Mouse (Mus musculus) right cerebral cortex, postnatal 4 days (tissue): ENCODE measurements around the gene Olfml2a.
A peak's percentile ranks its signal among the peaks of the same experiment; 100 is the strongest.

Source experiments
- DNase-seq: peaks from one replicate; pipeline ENCODE4 v3.0.0-alpha.2; 2022

The Olfml2a gene

DNA sequence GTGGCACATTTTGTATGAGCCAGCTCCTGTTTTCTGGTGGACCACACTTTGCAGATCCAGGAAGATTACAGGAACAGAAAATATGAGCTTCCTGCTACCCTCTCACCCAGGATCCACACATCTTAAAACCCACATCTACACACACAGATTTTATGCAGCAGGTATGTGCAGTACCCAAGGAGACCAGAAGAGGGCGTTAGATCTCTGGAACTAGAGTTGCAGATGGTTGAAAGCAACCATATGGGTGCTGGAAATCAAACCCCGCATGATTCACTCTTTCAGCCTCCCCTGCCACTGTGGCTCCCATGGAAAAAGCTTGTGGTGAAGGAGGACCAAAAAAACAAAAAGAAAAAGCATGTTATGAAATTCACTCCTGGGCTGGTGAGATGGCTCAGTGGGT, 7.3 kb downstream of the Olfml2a start:
- no peak for DNase-seq

DNA sequence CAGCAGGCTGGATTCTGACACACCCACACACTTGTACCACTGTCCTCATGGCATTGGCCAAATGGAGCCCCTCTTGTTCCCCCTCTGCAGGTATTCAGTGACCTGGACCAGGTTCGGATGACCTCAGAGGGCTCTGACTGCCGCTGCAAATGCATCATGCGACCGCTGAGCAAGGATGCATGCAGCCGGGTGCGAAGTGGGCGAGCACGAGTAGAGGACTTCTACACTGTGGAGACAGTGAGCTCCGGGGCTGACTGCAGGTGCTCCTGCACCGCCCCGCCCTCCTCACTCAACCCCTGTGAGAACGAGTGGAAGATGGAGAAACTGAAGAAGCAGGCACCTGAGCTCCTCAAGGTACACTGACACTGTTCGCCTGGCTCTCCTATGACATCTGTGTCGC, 9.6 kb downstream of the Olfml2a start:
- DNase-seq, result no peak

DNA sequence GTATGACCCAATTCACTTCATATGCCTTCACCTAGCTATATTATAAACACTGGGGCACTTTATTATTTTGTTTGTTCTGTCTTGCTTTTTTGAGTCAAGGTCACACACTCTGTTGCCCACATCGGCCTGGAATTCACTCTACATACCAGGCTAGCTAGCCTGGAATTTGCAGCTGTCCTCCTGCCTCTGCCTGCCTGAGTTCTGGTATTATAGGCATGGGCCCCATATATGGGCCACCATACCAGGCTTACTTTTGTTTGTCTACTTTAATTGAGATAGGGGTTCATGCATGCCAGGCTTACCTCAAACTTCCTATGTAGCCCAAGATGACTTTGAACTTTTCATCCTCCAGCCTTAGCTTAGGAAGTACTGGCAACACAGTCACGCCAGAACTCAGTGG, 10.1 kb downstream of the Olfml2a start:
- DNase-seq, result no peak

DNA sequence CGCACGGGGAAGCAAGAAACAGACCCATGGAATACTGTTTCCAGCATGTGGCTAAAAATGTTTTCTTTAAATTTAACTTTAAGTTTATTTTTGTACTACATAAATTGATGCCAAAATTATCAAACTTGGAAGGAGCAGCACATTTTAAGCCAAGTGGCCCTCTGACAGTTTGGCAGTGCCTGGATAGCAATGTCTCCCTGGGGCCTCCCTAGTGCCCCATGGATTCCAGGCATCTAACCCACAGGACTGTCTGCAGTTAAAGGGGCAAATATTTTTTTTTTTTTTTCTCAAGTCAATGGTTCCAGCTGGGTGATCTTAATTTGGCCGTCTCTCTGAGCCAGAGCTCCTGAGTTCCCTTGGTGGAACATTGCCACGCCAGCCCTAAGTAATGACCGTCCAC, 11.4 kb downstream of the Olfml2a start:
- no peak for DNase-seq

DNA sequence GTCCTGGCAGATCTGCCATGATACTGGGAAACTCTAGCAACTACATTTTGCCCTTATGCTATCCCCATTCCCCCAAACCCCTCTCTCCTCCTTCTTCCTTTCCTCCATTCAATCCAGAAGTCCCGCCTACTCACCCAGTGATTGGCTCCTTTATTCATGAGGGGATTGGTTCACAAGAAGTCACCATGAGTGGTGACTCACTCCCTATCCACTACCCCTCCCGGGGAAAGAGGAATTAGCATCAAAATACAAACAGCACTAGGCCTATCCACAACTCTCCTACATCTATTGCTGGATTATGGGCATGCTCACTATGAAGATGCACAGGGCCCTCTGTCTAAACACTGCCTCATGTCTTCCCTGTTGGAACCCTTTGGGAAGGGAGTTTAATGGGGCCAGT, 12.2 kb downstream of the Olfml2a start:
- DNase-seq, result no peak

DNA sequence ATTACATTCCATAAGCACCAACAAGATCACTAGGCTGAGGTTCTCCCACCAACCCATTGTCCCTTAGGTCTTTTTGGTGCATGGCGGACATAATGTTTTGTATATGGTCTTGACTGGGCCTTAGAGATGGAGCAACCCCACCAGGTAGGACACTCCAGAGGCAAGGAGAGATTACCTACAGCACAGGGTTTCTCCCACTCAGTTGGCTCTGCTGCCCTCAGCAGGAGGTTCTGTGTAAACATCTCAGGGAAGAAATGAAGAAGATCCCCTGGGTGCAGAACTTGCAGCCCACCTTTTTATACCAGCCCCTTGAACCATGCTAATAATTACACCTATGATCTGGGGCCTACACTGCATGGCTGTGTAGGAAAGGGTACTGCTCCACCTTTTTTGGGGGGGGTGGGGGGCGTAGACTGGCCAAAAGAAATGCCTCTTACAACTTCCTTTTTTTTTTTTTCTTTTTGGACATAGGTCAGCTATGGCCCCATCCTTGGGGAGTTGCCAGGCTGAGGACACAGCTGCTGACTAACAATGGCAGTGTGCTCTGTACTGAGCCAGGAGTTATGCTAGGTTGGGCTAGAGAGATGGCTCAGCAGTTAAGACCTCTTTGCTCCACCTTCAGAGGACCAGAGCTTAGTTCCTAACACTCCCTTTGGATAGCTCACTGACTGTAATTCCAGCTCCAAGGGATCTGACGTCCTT, 12.8 kb downstream of the Olfml2a start:
- DNase-seq, result no peak

DNA sequence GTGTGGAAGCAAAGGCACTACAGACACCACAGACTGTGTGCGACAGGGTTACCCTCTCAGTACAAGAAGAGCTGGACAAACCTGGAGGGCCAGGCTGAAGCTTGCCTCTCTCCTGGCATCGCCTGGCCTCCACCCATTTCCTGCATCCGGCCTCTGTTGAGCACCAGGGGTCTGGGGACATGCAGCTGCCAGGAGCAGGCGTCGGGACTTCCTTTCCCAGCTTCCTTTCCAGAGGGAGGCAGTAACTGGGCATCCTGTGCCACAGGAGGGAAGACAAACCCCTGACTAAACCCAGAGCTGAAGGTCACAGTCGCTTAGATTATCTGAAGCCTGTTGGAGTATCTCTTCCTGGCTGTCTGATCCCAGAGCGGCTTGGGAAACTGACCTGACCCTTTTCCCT, 15.8 kb downstream of the Olfml2a start:
- DNase-seq, result no peak

DNA sequence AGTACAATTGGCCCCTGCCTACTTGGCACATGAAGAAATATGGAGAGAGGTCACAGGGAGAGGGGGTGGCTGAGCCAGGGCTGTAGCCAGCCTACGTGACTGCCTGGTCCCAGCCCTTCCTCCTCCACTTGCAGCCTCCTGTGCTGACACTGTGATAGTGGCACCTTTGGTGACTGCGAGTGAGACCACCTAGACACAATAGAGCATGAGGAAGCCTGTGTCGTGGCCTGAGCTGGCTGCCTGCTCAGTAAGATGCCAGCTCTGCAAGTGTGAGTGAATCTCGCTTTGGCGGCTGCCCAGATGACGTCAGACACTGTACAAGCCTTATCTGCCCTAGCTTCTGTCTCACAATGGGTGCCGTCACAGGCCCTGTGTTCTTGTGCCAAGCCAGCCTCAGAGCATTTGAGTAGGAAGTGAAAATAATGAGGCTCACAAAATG, 18.5 kb downstream of the Olfml2a start:
- peak; percentile 82 for DNase-seq

DNA sequence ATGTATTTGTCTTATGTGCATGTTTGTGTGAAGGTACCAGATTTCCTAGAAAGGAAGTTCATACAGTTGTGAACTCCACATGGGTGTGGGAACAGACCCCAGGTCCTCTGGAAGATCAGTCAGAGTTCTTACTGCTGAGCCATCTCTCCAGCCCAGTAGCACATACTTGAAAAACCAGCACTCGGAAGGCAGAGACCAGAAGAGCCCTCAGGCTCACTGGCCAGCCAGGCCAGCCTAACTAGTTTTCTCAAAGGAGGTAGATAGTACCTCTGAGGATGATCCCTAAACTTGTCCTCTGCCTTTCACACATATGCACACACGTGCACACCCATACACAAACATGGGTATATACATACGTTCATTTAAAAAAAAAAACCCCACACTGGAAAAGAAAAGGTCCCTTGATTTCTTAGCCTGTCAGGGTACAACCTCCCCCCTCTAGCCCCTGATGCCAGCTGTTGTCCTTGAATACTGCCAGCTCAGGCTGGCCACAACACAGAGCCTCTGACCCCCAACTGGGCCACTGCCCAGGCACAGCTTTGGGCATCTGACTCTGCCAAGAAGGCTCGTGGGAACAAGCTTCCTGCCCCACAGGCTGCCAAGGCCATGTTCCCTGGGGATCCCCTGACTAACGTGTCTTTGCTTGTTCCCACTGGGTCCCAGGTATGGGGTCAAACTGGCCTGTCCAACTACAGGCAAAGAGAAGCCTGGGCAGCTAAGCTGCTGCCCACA, 21.5 kb downstream of the Olfml2a start:
- DNase-seq, result peak; percentile 47

DNA sequence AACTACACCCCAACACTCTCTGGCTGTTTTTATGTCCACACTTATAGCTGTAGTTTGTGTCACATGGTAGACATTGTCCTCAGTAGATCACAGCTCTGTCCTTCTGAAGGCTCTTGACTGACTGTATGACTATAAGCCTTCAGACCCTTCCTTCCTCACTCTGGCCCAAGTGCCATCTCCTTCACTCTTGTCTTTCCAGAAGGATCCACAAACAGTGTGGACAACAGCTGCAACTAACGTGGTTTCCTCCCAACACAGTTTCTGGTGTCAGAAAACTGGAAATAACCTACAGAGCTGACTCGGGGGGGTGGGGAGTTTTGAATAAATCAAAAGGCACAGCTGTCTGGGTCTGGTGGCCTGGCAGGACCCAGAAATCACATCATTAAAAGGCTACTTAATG, 24.3 kb downstream of the Olfml2a start:
- DNase-seq, result no peak

DNA sequence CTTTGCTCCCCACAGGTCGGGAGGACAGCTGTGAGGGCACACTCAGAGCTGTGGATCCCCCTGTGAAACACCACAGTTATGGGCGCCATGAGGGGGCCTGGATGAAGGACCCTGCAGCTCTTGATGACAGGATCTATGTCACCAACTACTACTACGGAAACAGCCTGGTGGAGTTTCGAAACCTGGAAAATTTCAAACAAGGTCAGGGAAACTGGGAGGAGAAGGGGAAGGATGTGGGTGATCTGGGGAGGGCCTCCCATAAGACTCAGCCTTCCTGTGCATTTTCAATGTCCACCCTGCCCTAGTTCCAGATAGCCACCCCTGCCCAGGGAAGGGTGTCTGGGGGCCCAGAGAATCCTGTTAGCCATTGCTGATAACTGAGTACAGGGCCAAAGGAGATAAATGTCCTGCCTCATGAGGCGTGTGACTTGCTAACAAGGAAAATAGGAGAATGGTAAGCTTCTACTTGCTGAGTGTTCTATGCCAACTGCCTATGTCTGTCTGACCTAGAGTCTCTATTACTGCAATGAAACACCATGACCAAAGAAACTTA, 26.0 kb downstream of the Olfml2a start:
- DNase-seq, result no peak

DNA sequence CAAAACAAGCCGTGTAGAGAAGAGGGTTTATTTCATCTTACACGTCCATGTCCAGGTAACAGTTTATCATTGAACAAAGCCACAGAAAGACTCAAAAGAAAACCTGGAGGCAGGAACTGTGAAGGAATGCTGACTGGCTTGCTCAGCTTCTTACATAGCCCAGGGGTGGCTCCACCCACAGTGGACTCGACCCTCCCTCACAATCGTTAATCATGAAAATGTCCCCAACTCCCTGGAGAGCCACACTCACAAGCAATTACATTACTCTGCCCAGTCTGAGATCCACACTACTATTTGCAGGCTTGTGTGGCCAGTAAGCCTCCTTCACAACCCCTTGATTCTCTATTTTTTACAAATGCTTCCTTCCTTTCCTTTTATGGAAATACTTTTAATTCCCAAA, 32.4 kb downstream of the Olfml2a start:
- no peak for DNase-seq

DNA sequence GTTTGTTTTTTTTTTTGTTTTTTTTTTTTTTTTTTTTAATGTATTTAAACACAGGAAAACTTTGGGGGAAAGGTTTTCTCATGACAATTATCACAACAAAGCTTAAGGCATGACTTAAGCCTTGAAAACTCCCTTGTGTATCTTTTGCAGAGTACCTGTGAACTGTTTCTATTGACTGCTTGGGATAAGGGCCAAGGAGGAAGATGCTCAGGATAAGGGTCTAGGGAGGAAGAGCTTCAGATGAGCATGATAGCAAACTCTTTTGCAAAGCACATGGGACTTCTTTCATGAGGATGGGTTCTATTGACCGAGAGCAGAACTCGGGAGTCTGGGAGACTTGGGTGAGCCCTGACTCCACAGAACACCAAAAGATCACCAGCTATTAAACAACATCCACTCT, 37.9 kb downstream of the Olfml2a start:
- no peak for DNase-seq

DNA sequence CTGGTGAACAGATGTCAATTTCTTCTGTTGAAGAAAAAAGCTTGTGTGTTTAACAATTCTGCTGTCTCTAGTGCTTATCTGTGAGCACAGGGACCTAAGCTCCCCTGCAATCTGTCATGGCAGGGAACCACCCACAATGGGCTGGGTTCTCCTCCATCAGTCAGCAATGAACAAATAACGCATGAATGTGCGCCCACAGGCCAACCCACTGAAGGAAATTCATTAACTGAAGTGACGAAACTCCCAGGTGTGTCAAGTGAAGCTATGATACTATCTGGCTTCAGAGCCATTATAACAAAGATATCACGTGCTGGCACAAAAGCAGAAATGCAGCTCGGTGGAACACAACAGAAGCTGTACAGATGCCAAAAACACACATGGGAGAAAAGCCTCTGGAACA, 38.3 kb downstream of the Olfml2a start:
- DNase-seq, result no peak

DNA sequence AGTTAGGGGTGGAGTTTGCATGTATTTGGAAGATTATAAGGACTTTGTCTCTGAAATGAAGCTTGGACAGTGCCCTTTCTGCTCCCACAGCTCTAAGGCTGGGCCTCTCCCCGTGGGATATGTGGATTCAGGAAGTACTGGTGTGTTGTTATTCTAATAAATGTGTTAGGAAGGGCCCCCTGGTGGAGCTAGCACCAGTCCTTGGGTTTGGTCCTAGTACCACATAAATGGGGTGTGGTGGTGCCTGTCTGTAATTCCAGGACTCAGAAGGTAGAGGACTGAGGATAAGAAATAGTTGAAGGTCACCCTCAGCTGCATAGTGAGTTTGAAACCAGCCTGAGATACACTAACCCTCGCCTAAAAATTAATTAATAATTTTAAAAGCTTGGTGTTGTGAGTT, 41.4 kb downstream of the Olfml2a start:
- DNase-seq, result no peak

DNA sequence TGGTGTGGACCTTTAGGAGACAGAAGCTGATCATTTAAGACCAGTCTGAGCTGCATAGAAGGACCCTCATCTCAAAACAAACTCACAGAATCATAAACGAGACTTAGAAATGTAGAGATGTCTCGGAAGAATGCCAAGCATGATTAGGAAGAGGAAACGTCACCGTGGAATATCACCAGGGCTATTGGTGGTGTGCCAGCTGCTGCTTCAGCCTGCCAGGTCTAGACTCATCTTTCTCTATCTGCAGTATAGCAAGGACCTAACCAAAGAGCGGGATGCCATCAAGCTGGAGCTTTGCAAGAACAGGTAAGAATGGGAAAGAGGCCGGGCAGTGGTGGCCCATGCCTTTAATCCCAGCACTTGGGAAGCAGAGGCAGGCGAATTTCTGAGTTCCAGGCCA, 41.9 kb downstream of the Olfml2a start:
- peak; percentile 40 for DNase-seq

DNA sequence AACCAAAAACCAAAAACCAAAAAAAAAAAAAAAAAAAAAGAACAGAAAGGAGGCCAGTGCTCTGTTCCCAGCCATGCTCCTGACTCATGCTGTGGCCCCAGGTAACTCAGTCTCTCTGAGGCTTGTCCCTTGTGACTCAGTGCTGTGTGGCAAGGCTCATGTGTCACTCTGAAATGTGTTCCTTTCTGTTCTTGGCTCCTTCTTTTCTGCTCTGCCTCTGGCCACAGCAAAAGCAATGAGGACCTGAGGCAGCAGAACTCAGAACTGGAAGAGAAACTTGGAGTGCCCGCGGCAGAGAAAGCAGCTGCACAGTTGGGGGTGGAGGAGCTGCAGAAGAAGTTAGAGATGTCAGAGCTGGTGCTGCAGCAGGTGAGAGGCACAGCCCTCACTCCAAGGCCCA, 42.4 kb downstream of the Olfml2a start:
- no peak for DNase-seq

DNA sequence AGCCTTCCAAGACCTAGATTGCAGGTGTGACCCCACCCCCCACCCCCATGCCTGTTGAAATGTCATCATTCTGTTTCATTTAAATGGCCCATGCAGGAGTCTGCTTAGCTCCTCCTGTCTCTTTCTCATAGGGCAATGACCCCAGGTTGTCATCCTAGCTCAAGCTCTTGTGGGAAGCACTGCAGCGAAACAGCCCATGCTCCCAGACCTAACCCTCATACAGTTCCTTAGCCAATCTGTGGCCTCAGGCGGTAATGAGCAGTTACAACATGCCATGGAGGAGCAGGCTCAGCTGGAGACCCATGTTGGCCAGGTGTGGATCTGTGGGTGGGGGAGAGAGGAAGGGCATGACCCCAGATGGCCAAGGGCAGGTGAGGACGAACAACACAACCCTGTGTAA, 43.4 kb downstream of the Olfml2a start:
- DNase-seq, result no peak

DNA sequence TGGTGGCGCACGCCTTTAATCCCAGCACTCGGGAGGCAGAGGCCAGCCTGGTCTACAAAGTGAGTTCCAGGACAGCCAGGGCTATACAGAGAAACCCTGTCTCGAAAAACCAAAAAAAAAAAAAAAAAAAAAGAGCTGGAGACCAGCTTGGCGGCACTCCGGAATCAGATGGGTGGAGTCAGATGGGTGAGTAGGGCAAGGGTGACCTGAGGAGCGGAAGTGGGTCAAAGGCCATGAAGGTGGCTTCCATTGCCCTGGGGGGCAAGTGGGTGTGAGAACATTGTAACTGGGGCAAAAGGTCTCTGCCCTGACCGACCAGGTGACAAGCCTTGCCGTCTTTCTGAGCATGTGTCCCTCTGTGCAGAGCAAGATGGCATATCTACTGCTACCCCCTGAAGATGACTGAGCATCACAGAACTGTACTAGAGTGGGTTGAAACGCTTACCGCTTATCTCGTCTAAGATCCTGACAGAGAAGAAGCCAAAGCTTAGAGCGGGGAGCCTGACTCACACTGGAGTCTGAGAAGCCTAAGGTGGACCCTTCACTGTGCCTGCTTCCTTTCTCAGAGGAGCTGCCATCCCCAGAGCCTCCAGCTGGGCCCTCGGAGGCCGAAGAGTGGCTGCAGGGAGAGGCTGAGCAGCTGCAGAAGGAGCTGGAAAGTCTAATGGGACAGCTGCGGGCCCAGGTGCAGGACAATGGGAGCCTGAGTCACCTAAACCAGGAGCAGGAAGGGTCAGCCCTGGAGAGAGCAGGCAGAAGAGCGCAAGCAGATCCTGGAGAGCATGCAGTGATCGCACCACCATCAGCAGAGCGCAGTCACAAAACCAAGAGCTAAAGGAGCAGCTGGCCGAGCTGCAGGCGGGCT, 44.4 kb downstream of the Olfml2a start:
- DNase-seq, result no peak

DNA sequence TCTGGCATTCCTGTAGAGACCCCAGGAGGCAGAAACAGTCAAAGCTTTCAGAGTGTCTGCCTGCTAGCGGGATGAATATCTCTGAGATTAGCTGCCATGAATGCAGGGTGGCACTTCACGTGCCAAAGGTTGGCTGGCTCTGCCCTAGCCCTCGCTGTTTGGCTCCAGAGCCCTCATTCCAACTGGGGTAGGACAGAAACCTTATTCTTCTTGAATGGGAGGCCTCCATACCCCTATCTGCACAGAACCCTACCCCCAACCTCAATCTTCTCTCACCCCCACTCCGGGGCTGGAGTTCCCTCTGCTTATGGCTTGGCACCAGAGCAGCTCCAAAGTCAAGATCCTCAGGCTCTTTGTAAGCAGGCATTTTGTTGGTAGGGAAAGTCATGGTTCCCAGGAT, 46.1 kb downstream of the Olfml2a start:
- no peak for DNase-seq

DNA sequence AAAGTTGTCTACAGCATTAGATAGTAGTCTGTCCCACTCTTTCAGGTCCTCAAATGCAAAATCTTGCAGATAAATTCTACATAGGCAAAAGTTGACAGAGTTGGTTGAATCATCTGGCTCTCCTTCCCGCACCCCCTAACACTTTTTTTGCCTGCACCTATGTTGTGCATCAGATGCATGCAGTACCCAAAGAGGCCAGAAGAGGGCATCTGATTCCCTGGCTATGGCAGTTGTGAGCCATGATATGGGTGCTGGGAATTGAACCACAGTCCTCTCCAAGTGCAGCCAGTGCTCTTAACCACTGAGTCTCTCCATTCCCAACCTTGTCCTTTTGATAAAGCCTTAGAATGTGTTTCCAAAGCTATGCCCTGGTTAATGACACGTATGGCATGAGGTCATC, 51.7 kb downstream of the Olfml2a start:
- DNase-seq, result no peak

DNA sequence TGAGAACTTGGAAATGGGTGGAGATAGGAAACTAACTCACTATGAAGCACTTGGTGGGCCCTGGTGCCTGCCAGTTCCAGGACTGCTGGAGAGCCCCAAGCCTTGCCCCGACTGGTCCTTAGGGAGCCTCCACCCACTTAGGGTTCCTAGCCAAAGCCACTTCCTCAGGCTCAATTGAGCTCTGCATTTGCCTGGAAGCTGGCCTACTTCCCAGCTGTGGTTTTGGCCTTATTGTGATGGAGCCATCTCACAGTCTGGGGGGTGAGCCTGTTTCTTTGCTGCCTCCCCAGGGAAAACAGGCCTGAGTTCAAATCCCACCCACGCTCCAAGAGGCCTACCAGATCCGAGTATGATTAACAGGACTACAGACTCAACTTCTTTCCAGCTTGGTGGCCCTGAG, 54.8 kb downstream of the Olfml2a start:
- no peak for DNase-seq

DNA sequence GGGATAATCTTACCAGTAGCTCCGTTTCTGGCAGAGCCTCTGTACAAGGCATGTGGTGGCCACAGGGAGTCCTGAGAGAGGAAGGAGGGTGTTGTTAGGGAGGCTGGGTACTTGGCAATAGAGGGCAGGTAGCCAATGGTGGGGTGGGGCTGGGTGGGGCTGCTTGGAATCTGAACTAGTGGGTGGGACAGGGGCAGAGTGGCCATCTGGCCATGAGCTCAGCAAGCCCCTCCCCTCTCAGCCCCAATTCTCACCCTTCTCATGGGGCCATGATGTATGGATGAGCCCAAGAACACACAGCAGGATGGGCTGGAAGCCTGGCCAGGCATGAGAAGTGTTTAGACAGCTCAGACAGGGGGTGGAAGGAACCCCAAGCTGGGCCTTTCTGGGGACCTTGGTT, 55.6 kb downstream of the Olfml2a start:
- no peak for DNase-seq
